Mouse (Mus musculus): ENCODE results near the gene Gm17078. TPM values are rescaled to one million over a fixed set of nuclear protein-coding genes. Genes with fewer than 3 reads are reported as not detected.
"Not testable (repeated sequence)": the region's sequence is repeated elsewhere in the genome, so short reads cannot be mapped to it uniquely, and the experiment has no call there.

Gene Gm17078
- polyA plus RNA-seq (2014; fragmentation: Nextera tagmentation; extraction: Ambion mirVana) = not detected in 2 replicates

- no peak for DNase-seq (ENCODE audit: low spot score)
- no peak within 1 kb of the TSS for H3K4me3 ChIP-seq (replicated peaks; ENCODE audit: low read length)
- no peak within 1 kb of the TSS for H3K4me2 ChIP-seq (replicated peaks)
- no peaks in the 10 kb centered on the region for H3K9me3 ChIP-seq (ENCODE audit: control insufficient read depth, low read length)
- no peaks in the 10 kb centered on the region for H3K4me1 ChIP-seq (replicated peaks; ENCODE audit: control insufficient read depth, insufficient read depth, low read length)
- ATAC-seq (ENCODE audit: low FRiP score) = no peak
- H3K27ac ChIP-seq = no peak within 1 kb of the TSS
- WGBS = 94% methylated on average over 1 of the region's 1 CpGs
- no peaks in the 10 kb centered on the region for H3K27me3 ChIP-seq (ENCODE audit: control insufficient read depth, insufficient read depth, low read length)
- H3K9ac ChIP-seq = no peak within 1 kb of the TSS
- H3K36me3 ChIP-seq (replicated peaks; ENCODE audit: control insufficient read depth, insufficient read depth) = no peaks in the 10 kb centered on the region
Measured at GRCm38 (mm10) chr14:51611210-51611609, at the start of gene Gm17078. Gene Gm17078, minus strand, starts transcription at chr14:51611310.

GRCm38 (mm10) chr14:51635566-51635965 is 24.5 kb upstream of the Gm17078 start, which contains the start of gene Gm4181:
Gene Gm4181, minus strand, starts transcription at chr14:51635666.
- not testable (repeated sequence) for H3K27ac ChIP-seq; H3K9me3 ChIP-seq (ENCODE audit: control insufficient read depth, low read length); ATAC-seq (ENCODE audit: low FRiP score); H3K4me2 ChIP-seq (replicated peaks); H3K9ac ChIP-seq; H3K36me3 ChIP-seq (replicated peaks; ENCODE audit: control insufficient read depth, insufficient read depth); DNase-seq (ENCODE audit: low spot score); H3K4me1 ChIP-seq (replicated peaks; ENCODE audit: control insufficient read depth, insufficient read depth, low read length); H3K27me3 ChIP-seq (ENCODE audit: control insufficient read depth, insufficient read depth, low read length); H3K4me3 ChIP-seq (replicated peaks; ENCODE audit: low read length)
- 100% methylated on average over 1 of the region's 1 CpGs for WGBS

GRCm38 (mm10) chr14:51632426-51632825 is 21.3 kb upstream of the Gm17078 start:
- not testable (repeated sequence) for H3K9ac ChIP-seq; DNase-seq (ENCODE audit: low spot score); H3K4me2 ChIP-seq (replicated peaks); H3K9me3 ChIP-seq (ENCODE audit: control insufficient read depth, low read length); H3K27ac ChIP-seq; H3K4me1 ChIP-seq (replicated peaks; ENCODE audit: control insufficient read depth, insufficient read depth, low read length); H3K27me3 ChIP-seq (ENCODE audit: control insufficient read depth, insufficient read depth, low read length); H3K36me3 ChIP-seq (replicated peaks; ENCODE audit: control insufficient read depth, insufficient read depth); ATAC-seq (ENCODE audit: low FRiP score); H3K4me3 ChIP-seq (replicated peaks; ENCODE audit: low read length)
- 94% methylated on average over 1 of the region's 1 CpGs for WGBS

GRCm38 (mm10) chr14:51592039-51592438 is 19.1 kb downstream of the Gm17078 start, which contains the start of gene Gm17174:
Gene Gm17174, minus strand, starts transcription at chr14:51592139.
- not testable (repeated sequence) for H3K36me3 ChIP-seq (replicated peaks; ENCODE audit: control insufficient read depth, insufficient read depth); H3K9ac ChIP-seq; H3K27me3 ChIP-seq (ENCODE audit: control insufficient read depth, insufficient read depth, low read length); H3K4me2 ChIP-seq (replicated peaks); H3K9me3 ChIP-seq (ENCODE audit: control insufficient read depth, low read length); H3K27ac ChIP-seq; ATAC-seq (ENCODE audit: low FRiP score); H3K4me3 ChIP-seq (replicated peaks; ENCODE audit: low read length); H3K4me1 ChIP-seq (replicated peaks; ENCODE audit: control insufficient read depth, insufficient read depth, low read length); DNase-seq (ENCODE audit: low spot score)
- 95% methylated on average over 4 of the region's 4 CpGs for WGBS

GRCm38 (mm10) chr14:51573963-51574362 is 37.1 kb downstream of the Gm17078 start, which contains the start of gene Gm17175:
Gene Gm17175, minus strand, starts transcription at chr14:51574063.
- H3K4me1 ChIP-seq (replicated peaks; ENCODE audit: control insufficient read depth, insufficient read depth, low read length); H3K4me3 ChIP-seq (replicated peaks; ENCODE audit: low read length); H3K27ac ChIP-seq; H3K9me3 ChIP-seq (ENCODE audit: control insufficient read depth, low read length); H3K9ac ChIP-seq; H3K27me3 ChIP-seq (ENCODE audit: control insufficient read depth, insufficient read depth, low read length); H3K4me2 ChIP-seq (replicated peaks); H3K36me3 ChIP-seq (replicated peaks; ENCODE audit: control insufficient read depth, insufficient read depth); ATAC-seq (ENCODE audit: low FRiP score); DNase-seq (ENCODE audit: low spot score): not testable (repeated sequence)
- 98% methylated on average over 2 of the region's 2 CpGs for WGBS

Other genes with a start within 250 kb of the Gm17078 start
- gene Gm7247, start 249.6 kb downstream of the Gm17078 start, polyA plus RNA-seq (2014; fragmentation: Nextera tagmentation; extraction: Ambion mirVana) = not detected in 2 replicates
- gene Vmn2r88, start 200.5 kb downstream of the Gm17078 start, polyA plus RNA-seq (2014; fragmentation: Nextera tagmentation; extraction: Ambion mirVana) = not detected in 2 replicates
- gene Vmn2r89, start 159.5 kb downstream of the Gm17078 start, polyA plus RNA-seq (2014; fragmentation: Nextera tagmentation; extraction: Ambion mirVana) = not detected in 2 replicates
- not detected in 2 replicates for gene Gm5622, start 58.5 kb downstream of the Gm17078 start, polyA plus RNA-seq (2014; fragmentation: Nextera tagmentation; extraction: Ambion mirVana)
- gene Gm17175, start 37.2 kb downstream of the Gm17078 start, polyA plus RNA-seq (2014; fragmentation: Nextera tagmentation; extraction: Ambion mirVana) = not detected in 2 replicates
- gene Gm17174, start 19.2 kb downstream of the Gm17078 start, polyA plus RNA-seq (2014; fragmentation: Nextera tagmentation; extraction: Ambion mirVana) = not detected in 2 replicates
- gene Gm4181, start 24.4 kb upstream of the Gm17078 start, polyA plus RNA-seq (2014; fragmentation: Nextera tagmentation; extraction: Ambion mirVana) = not detected in 2 replicates
- not detected in 2 replicates for gene Gm17079, start 84.2 kb upstream of the Gm17078 start, polyA plus RNA-seq (2014; fragmentation: Nextera tagmentation; extraction: Ambion mirVana)
- gene Gm5800, start 105.9 kb upstream of the Gm17078 start, polyA plus RNA-seq (2014; fragmentation: Nextera tagmentation; extraction: Ambion mirVana) = not detected in 2 replicates
- not detected in 2 replicates for gene Ang4, start 162.3 kb upstream of the Gm17078 start, polyA plus RNA-seq (2014; fragmentation: Nextera tagmentation; extraction: Ambion mirVana)
- not detected in 2 replicates for gene AY358078, start 188.7 kb upstream of the Gm17078 start, polyA plus RNA-seq (2014; fragmentation: Nextera tagmentation; extraction: Ambion mirVana)
- not detected in 2 replicates for gene Ear6, start 242.4 kb upstream of the Gm17078 start, polyA plus RNA-seq (2014; fragmentation: Nextera tagmentation; extraction: Ambion mirVana)